Mouse (Mus musculus) hindbrain, embryonic 13.5 days (tissue): ENCODE results near the gene Tnrc6b. TPM values are rescaled to one million over a fixed set of nuclear protein-coding genes. Genes with fewer than 3 reads are reported as not detected.
"Not testable (repeated sequence)": the region's sequence is repeated elsewhere in the genome, so short reads cannot be mapped to it uniquely, and the experiment has no call there.

Source experiments
- ATAC-seq: fragments of 200-750 bp; cut with Nextera tagmentation; 2 replicates; pipeline ENCODE4 v1.8.0; 2017; ENCODE audit warnings: moderate TSS enrichment; ENCODE audit not compliant: low FRiP score
- H3K27ac ChIP-seq: fragments of 300-500 bp; sonication (generic); 2 replicates; pipeline ENCODE4 v1.5.1; 2015; ENCODE audit warnings: inconsistent platforms, mild to moderate bottlenecking, moderate library complexity
- H3K27me3 ChIP-seq: fragments of 300-500 bp; sonication (generic); 2 replicates; pipeline ENCODE4 v1.6.1; 2015; ENCODE audit warnings: mild to moderate bottlenecking, inconsistent platforms
- H3K36me3 ChIP-seq: fragments of 300-500 bp; sonication (generic); 2 replicates; pipeline ENCODE4 v1.6.1; 2015; ENCODE audit warnings: mild to moderate bottlenecking, inconsistent platforms
- H3K4me1 ChIP-seq: fragments of 300-500 bp; sonication (generic); replicated peaks from 2 replicates; pipeline ENCODE4 v1.6.1; 2015; ENCODE audit warnings: inconsistent platforms
- H3K4me2 ChIP-seq: fragments of 300-500 bp; sonication (generic); 2 replicates; pipeline ENCODE4 v1.6.1; 2015; ENCODE audit warnings: inconsistent platforms, mild to moderate bottlenecking, moderate library complexity
- H3K4me3 ChIP-seq: fragments of 300-500 bp; sonication (generic); 2 replicates; pipeline ENCODE4 v1.5.1; 2015; ENCODE audit warnings: mild to moderate bottlenecking, inconsistent platforms
- H3K9ac ChIP-seq: fragments of 300-500 bp; sonication (generic); 2 replicates; pipeline ENCODE4 v1.6.1; 2015; ENCODE audit warnings: mild to moderate bottlenecking, inconsistent platforms
- H3K9me3 ChIP-seq: fragments of 300-500 bp; sonication (generic); 2 replicates; pipeline ENCODE4 v1.6.1; 2016; ENCODE audit warnings: inconsistent platforms
- WGBS: fragments of 180-500 bp; shearing (Covaris S2); methylation state at CpG from one replicate; pipeline ENCODE4 v1.1.7; 2015; 5-methylcytosine and 5-hydroxymethylcytosine counted together
- polyA plus RNA-seq: library from polyadenylated mRNA; unstranded; fragments of >200 nt; fragmentation: Nextera tagmentation; extraction: Ambion mirVana; gene quantifications from 2 replicates; pipeline ENCODE4 v1.2.1, GENCODE M21; 2015

Tnrc6b gene
- polyA plus RNA-seq, 1 experiment from 2014 or later, result 45.2 TPM

DNA sequence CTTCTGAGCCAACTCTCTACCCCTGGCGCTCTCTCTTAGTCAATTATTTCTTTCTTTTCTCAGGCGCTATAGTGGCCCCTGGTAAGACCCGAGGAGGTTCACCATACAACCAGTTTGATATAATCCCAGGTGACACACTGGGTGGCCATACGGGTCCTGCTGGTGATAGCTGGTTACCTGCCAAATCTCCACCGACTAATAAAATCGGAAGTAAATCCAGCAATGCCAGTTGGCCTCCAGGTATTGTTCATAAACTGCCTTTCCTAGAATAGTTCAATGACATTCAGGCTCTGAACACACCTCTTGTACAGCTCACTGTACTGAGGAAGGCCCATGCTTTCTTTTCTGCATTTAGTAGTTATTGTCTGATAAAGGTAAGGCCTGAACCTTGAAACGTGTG lies 205.5 kb downstream of the Tnrc6b start:
- no peak overlapping the region for H3K4me3 ChIP-seq
- no peaks in the 10 kb centered on the region for H3K4me1 ChIP-seq
- peaks cover 90% of the 10 kb centered on the region for H3K36me3 ChIP-seq
- no peaks in the 10 kb centered on the region for H3K9me3 ChIP-seq
- H3K9ac ChIP-seq, result no peak overlapping the region
- ATAC-seq, result no peak
- no peak overlapping the region for H3K27ac ChIP-seq
- no peak overlapping the region for H3K4me2 ChIP-seq
- no peaks in the 10 kb centered on the region for H3K27me3 ChIP-seq
- WGBS, result 93% methylated on average over 7 of the region's 7 CpGs

GRCm38 (mm10) chr15:80920346-80920745 lies 209.2 kb downstream of the Tnrc6b start:
- H3K36me3 ChIP-seq, result peaks cover 87% of the 10 kb centered on the region
- H3K27me3 ChIP-seq, result no peaks in the 10 kb centered on the region
- H3K4me3 ChIP-seq, result no peak overlapping the region
- 97% methylated on average over 3 of the region's 3 CpGs for WGBS
- ATAC-seq, result no peak
- no peaks in the 10 kb centered on the region for H3K9me3 ChIP-seq
- no peaks in the 10 kb centered on the region for H3K4me1 ChIP-seq
- H3K27ac ChIP-seq, result no peak overlapping the region
- H3K4me2 ChIP-seq, result no peak overlapping the region
- no peak overlapping the region for H3K9ac ChIP-seq

- peaks cover 86% of the 10 kb centered on the region for H3K36me3 ChIP-seq
Observed at GRCm38 (mm10) chr15:80921781-80922180, 210.7 kb downstream of the Tnrc6b start.

GRCm38 (mm10) chr15:80924211-80924610 lies 213.1 kb downstream of the Tnrc6b start:
- 95% methylated on average over 2 of the region's 2 CpGs for WGBS
- ATAC-seq, result no peak
- H3K9ac ChIP-seq, result no peak overlapping the region

More at GRCm38 (mm10) chr15:80921781-80922180, 210.7 kb downstream of the Tnrc6b start:
- Histone ChIP-seq H3K9me3 (no peaks in the 10 kb centered on the region), H3K27me3 (no peaks in the 10 kb centered on the region), H3K9ac (no peak overlapping the region), H3K4me2 (no peak overlapping the region), H3K4me1 (no peaks in the 10 kb centered on the region), H3K27ac (no peak overlapping the region), H3K4me3 (no peak overlapping the region)
- no peak for ATAC-seq
- 83% methylated on average over 4 of the region's 4 CpGs for WGBS

DNA sequence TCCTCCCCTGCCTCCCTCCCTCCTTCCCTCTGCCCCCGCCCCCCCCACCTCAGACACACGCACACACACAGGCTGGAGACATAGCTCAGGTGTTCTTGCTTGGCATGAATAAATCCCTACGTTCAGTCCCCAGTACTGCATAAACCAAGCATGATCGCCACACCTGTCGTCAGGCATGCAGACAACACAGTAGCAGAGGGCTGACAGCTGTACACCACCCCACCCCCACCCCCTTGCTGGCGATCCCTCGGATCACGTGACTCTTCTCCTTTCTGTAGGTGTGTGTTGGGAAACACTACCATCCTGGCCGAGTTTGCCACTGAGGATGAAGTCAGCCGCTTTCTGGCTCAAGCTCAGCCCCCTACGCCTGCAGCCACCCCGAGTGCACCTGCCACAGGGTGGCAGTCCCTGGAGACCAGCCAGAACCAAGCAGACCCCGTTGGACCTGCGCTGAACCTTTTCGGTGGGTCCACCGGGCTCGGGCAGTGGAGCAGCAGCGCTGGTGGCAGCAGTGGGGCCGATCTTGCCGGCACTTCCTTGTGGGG lies 217.8 kb downstream of the Tnrc6b start:
- no peak overlapping the region for H3K4me2 ChIP-seq
- H3K9me3 ChIP-seq, result no peaks in the 10 kb centered on the region
- WGBS, result 86% methylated on average over 19 of the region's 20 CpGs
- H3K9ac ChIP-seq, result no peak overlapping the region
- no peak for ATAC-seq
- no peak overlapping the region for H3K4me3 ChIP-seq
- H3K27ac ChIP-seq, result no peak overlapping the region
- H3K36me3 ChIP-seq, result peaks cover 75% of the 10 kb centered on the region
- no peaks in the 10 kb centered on the region for H3K4me1 ChIP-seq
- H3K27me3 ChIP-seq, result no peaks in the 10 kb centered on the region

More at GRCm38 (mm10) chr15:80924211-80924610, 213.1 kb downstream of the Tnrc6b start:
- Histone ChIP-seq H3K27me3 (no peaks in the 10 kb centered on the region), H3K4me3 (no peak overlapping the region), H3K27ac (no peak overlapping the region), H3K9me3 (no peaks in the 10 kb centered on the region), H3K36me3 (peaks cover 83% of the 10 kb centered on the region), H3K4me2 (no peak overlapping the region), H3K4me1 (no peaks in the 10 kb centered on the region)

GRCm38 (mm10) chr15:80930048-80930571 lies 219.0 kb downstream of the Tnrc6b start:
- H3K4me2 ChIP-seq, result no peak overlapping the region
- 32% methylated on average over 14 of the region's 16 CpGs for WGBS
- no peak overlapping the region for H3K27ac ChIP-seq
- H3K9ac ChIP-seq, result no peak overlapping the region
- no peaks in the 10 kb centered on the region for H3K4me1 ChIP-seq
- H3K27me3 ChIP-seq, result no peaks in the 10 kb centered on the region
- ATAC-seq, result no peak
- H3K9me3 ChIP-seq, result no peaks in the 10 kb centered on the region
- peaks cover 72% of the 10 kb centered on the region for H3K36me3 ChIP-seq
- no peak overlapping the region for H3K4me3 ChIP-seq

DNA sequence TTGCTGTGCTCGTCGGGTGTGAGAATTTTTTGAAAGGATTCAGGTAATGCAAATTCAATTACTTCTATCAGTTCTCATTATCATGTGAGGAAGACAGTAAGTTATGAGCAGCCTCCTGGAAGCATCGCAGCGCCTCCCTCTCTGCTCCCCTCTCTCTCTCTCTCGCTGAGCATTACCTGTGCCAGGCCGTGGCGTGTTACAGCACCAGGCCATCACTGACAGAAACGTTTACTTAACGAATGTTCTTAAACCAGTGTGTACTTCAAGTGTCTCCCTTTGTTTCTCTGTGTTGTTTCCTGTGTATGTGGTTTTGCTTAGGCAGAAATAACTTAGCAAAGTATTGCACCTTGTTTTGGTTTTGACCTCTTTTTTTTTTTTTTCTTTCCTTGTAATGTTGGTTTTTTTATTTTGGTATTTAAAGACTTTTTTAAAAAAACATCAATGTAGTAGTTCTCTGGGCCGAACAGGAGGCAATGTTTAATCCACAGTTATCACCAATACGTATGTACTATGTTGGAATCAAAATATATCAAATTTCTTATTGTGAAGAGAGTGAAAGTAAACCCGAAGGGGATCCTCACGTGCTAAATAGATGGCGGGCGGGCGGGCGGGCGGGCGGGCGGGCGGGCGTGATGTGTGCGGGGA lies 219.7 kb downstream of the Tnrc6b start:
- H3K27ac ChIP-seq, ATAC-seq, H3K27me3 ChIP-seq, H3K4me3 ChIP-seq, H3K9me3 ChIP-seq, H3K4me2 ChIP-seq, H3K4me1 ChIP-seq, H3K9ac ChIP-seq: not testable (repeated sequence)
- WGBS, result 93% methylated on average over 23 of the region's 23 CpGs
- H3K36me3 ChIP-seq, result peaks cover 72% of the 10 kb centered on the region

DNA sequence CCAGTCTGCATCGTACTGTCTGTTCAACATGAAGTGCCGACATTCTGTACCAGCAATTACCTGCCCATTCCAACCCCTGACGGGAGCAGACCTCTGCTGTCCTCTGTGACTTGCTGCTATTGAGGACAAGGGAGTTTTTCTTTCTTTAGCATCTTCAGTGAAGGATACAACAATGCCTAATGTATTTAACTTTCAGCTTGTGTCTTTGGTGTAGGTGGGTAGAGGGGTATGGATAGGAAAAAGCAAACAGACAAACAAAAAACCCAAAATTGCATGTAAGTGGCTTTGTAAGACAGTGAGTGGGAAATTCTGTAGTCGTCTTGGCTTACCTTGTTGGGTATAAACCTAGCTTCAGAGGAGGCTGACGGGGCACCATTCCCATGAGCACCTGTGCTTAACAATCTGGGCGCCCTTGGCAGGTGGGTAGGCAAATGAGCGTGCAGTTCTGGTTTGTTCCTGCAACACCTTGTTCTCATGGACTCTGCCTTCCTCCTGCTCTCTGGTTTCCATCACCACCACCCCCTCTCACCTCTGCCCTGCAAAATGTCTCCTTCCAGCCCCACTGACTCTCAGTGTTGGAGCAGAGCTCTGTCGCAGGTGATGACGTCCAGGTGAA lies 220.3 kb downstream of the Tnrc6b start:
- peaks cover 66% of the 10 kb centered on the region for H3K36me3 ChIP-seq
- no peaks in the 10 kb centered on the region for H3K9me3 ChIP-seq
- no peak for ATAC-seq
- H3K27me3 ChIP-seq, result no peaks in the 10 kb centered on the region
- no peak overlapping the region for H3K4me3 ChIP-seq
- H3K4me1 ChIP-seq, result no peaks in the 10 kb centered on the region
- H3K4me2 ChIP-seq, result no peak overlapping the region
- WGBS, result 93% methylated on average over 9 of the region's 9 CpGs
- no peak overlapping the region for H3K27ac ChIP-seq
- H3K9ac ChIP-seq, result no peak overlapping the region

GRCm38 (mm10) chr15:80934841-80935240 lies 223.7 kb downstream of the Tnrc6b start:
- Histone ChIP-seq H3K9ac (no peak overlapping the region), H3K9me3 (no peaks in the 10 kb centered on the region), H3K4me1 (no peaks in the 10 kb centered on the region), H3K36me3 (peaks cover 55% of the 10 kb centered on the region), H3K27ac (no peak overlapping the region), H3K4me3 (no peak overlapping the region), H3K4me2 (no peak overlapping the region), H3K27me3 (no peaks in the 10 kb centered on the region)
- ATAC-seq, result no peak
- WGBS, result 95% methylated on average over 5 of the region's 5 CpGs

GRCm38 (mm10) chr15:80936686-80937085 lies 225.6 kb downstream of the Tnrc6b start:
- no peak overlapping the region; the same call in 1 of the 2 replicates for H3K27ac ChIP-seq
- WGBS, result 75% methylated on average over 3 of the region's 3 CpGs

GRCm38 (mm10) chr15:80938615-80939014 lies 227.5 kb downstream of the Tnrc6b start:
- Histone ChIP-seq H3K27me3 (no peaks in the 10 kb centered on the region), H3K36me3 (peaks cover 40% of the 10 kb centered on the region), H3K4me3 (no peak overlapping the region), H3K9ac (no peak overlapping the region), H3K4me1 (no peaks in the 10 kb centered on the region), H3K27ac (no peak overlapping the region), H3K9me3 (no peaks in the 10 kb centered on the region), H3K4me2 (no peak overlapping the region)
- ATAC-seq, result no peak
- WGBS, result 90% methylated on average over 4 of the region's 4 CpGs

More at GRCm38 (mm10) chr15:80936686-80937085, 225.6 kb downstream of the Tnrc6b start:
- Histone ChIP-seq H3K9me3 (no peaks in the 10 kb centered on the region), H3K4me3 (no peak overlapping the region), H3K27me3 (no peaks in the 10 kb centered on the region), H3K4me1 (no peaks in the 10 kb centered on the region), H3K4me2 (no peak overlapping the region), H3K36me3 (peaks cover 43% of the 10 kb centered on the region), H3K9ac (no peak overlapping the region)
- ATAC-seq, result no peak

DNA sequence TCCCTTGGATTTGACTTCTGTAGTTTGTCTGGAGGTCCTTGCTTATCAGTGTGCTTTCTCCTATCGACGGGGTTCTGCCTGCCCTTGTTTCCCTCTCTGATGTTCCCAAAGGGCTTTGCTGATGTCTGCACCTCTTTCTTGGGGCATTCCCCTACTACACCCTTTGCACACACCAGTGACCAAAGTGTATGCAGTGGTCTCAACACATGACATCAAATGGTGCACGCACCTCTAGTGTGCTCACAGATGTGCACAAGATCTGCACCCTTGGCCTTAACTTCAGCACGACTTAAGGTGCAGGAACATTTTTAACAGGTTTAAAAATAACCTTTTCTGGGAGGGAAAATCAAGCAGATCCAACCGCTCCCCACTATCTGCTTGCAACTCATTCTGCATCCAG lies 228.3 kb downstream of the Tnrc6b start:
- Histone ChIP-seq H3K9me3 (no peaks in the 10 kb centered on the region), H3K27me3 (no peaks in the 10 kb centered on the region), H3K27ac (no peak overlapping the region), H3K9ac (no peak overlapping the region), H3K36me3 (peaks cover 32% of the 10 kb centered on the region), H3K4me2 (no peak overlapping the region), H3K4me1 (no peaks in the 10 kb centered on the region), H3K4me3 (no peak overlapping the region)
- ATAC-seq, result no peak
- WGBS, result 79% methylated on average over 5 of the region's 5 CpGs
